In genomic region chr14:48897140-48897539, GRCm38 (mm10) we compare ENCODE assay signal across 16 mouse cellular contexts.
"Had no signal": no experiment of that assay in that cellular context is flagged by ENCODE, and none has a peak within 500 bp of the region (broad histone marks: within the 10 kb centered on the region; RNA-seq: fewer than 3 reads in every experiment).

No protein-coding gene starts in this region.

- H3K27me3 ChIP-seq: intestine, embryonic 15.5 days had no signal

- ATAC-seq: intestine, embryonic 15.5 days; lung, postnatal 0 days; midbrain, embryonic 15.5 days had no signal

- H3K4me1 ChIP-seq: intestine, embryonic 15.5 days; limb, embryonic 10.5 days; limb, embryonic 13.5 days; liver, embryonic 13.5 days; midbrain, embryonic 15.5 days had no signal

- H3K36me3 ChIP-seq: intestine, embryonic 15.5 days; limb, embryonic 10.5 days; limb, embryonic 13.5 days; liver, embryonic 13.5 days; midbrain, embryonic 12.5 days; midbrain, embryonic 15.5 days had no signal

- H3K9me3 ChIP-seq: intestine, embryonic 15.5 days; limb, embryonic 10.5 days; limb, embryonic 13.5 days; liver, embryonic 13.5 days had no signal

- H3K4me3 ChIP-seq: intestine, embryonic 15.5 days; limb, embryonic 10.5 days; limb, embryonic 13.5 days; liver, embryonic 13.5 days; midbrain, embryonic 12.5 days; midbrain, embryonic 15.5 days had no signal

- H3K4me2 ChIP-seq: intestine, embryonic 15.5 days; limb, embryonic 13.5 days; liver, embryonic 13.5 days; lung, embryonic 14.5 days; midbrain, embryonic 12.5 days; midbrain, embryonic 15.5 days had no signal

- H3K9ac ChIP-seq: intestine, embryonic 15.5 days; limb, embryonic 13.5 days; liver, embryonic 13.5 days; lung, embryonic 14.5 days; midbrain, embryonic 12.5 days; midbrain, embryonic 15.5 days had no signal

- H3K27ac ChIP-seq: intestine, embryonic 15.5 days; limb, embryonic 10.5 days; limb, embryonic 13.5 days; liver, embryonic 13.5 days; midbrain, embryonic 12.5 days; midbrain, embryonic 15.5 days had no signal

- DNase-seq: kidney, adult 11 months; kidney, adult 8-10 months; kidney, postnatal 14 days; kidney, postnatal 4 days; liver, embryonic 13.5 days; lung, embryonic 14.5 days; retina, postnatal 1 day; right cerebral cortex, postnatal 25 days; thymus, adult 18-20 months; thymus, postnatal 36 days had no signal
